Mouse (Mus musculus): Measurements from ENCODE around the gene Hmgn1.
"Not testable (repeated sequence)": the region's sequence is repeated elsewhere in the genome, so short reads cannot be mapped to it uniquely, and the experiment has no call there.

Gene Hmgn1

DNA sequence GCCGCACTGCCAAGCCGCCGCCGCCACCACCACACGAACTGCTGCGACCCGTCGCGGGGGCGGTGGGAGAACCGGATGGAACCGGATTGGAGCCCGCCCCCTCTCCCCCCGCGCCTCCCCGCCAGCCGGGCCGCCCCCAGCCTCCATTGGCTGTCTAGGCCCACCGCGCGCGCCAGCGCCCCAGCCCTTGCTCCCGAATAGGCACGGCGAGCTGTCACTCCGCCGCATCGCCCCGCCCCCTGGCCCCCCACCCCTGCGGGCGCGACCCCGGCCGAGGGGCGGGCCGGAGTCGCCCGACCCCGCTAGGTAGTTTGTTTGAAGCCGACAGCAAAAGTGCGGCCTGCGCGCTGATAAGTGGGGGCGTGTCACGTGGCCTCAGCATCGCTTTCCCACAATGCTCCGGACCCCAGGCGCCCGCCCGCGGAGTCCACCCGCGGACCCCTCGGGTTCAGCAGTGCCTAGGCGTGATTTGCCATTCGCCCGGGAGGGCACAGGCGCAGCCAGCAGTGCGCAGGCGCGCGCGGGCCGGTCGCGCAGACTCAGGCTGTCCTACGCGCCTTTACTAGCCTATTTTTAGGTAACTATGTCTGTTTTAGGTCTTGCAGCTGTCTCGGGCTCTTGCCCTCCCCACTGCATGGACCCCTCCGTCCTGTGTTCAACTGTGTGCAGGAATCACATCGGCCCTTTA, at the start of gene Hmgn1:
TSS of gene Hmgn1 (minus strand) at position 73 of the 688 bp plus-strand sequence.
- peak; percentile 94 for DNase-seq

DNA sequence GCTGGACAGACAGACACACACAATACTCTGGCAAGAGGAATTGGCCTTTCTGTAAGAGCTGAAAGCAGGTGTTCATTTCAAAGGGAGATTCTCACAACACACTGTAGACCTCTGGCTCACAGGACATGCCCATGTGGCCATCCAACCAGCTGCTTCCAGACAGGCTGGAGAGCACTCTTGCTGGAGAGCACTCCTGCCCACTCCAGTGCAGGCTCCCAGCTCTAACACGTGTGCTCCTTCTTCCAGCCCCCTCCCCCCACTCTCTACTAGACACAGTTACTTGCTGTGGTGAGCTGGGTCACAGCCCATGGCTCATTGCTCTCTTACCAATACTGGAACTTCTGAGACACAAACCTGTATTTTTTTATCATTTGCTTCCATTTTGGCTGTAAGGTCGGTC, 47.9 kb upstream of the Hmgn1 start:
- DNase-seq, result no peak

DNA sequence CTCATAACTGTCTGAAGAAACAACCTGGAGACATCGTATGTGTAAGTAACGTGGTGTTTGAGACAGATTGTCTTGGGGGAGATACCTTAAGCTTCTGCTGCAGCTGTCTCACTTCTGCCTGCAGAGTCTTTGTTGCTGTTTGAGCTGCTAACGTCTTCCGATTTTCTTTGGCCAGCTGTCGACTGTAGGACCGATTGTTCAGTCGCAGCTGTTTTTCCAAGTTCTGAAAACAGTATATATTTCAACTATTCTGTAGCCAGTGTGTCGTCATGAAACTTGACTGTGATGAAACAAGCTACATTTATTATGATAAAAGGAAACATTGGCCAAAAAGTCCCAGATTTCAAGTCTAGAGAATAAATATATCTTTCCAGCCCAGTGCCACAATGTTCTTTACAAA, 46.1 kb upstream of the Hmgn1 start:
- no peak for DNase-seq

DNA sequence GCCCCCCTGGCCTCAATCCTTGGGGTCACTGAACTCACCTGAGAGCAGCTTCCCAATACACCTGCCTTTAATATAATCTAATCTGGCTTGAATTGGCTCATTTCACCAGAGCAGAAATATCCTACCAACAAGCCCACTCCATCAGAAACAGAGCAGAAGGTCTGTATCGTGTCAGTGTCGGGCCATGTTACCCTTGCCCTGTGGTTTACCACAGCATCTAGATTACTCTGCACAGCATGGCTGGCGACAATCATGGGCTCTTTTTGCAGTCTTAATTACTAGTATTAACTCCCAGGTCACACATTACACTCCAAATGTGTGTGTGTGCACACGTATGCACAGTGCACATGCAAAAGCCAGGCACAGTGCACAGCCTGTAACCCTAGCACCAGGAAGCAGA, 41.3 kb upstream of the Hmgn1 start:
- no peak for DNase-seq

DNA sequence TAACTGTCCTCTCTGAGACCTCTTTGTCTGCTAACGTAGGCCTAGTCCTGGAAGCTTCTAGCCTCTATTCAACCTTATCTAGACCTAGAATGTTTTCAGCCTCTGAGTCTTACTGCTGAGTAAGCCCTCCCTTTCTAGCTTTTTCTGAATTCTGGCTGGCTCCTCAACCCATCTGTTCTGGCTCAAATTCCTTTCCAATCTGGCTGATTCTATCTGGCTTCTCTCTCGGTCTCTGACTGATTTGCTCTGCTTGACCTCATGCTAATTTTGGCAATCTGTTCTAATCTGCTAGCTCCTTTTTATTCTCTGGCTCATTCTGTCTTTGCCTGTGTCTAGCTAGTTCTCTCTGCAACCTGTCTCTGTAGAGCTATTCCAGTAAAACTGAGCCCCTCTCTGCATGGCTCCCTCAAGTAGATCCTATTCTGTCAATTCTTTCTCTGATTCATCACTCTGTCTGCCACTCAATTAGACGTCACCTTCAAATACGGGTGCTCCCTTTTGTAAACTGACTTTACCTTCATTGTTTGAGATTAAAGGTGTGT, 38.3 kb upstream of the Hmgn1 start:
- DNase-seq, result no peak

DNA sequence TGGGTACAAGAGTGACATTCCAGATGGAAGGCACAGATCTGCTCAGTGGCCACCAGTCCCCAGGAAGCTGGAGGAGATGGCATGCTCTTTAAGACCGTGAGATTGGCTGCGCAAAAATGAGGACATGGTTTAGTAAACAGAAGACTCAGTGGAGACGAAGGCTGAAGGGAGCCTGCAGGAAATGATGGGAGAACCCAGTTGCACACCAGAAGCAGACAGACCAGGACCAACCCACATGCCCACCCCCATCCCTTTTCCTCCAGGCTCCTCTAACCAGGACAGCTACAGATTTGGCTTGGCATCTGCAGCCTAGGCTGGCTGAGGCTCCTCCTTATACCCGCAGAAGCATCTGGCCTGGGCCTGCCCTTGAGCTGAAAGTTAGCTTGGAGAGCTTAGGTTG, 33.8 kb upstream of the Hmgn1 start:
- DNase-seq, result no peak

DNA sequence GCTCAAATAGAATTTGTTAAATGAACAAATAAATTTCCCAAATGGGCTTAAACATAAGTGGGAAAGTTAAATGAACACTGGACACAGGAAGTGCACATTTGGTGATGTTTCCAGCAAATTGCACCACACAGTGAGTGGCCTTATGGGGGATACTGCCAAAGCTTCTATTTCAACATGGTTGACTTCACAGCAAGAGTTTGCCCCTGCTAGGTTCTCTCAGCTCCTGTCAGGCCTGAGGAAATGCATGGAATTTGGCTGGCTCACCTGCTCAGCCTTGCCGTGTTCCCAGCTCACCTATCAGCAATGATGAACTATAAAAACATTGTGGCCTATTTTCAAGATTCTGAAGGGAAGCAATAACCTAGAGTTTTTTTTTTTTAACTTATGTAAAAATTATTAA, 33.4 kb upstream of the Hmgn1 start:
- DNase-seq, result no peak

DNA sequence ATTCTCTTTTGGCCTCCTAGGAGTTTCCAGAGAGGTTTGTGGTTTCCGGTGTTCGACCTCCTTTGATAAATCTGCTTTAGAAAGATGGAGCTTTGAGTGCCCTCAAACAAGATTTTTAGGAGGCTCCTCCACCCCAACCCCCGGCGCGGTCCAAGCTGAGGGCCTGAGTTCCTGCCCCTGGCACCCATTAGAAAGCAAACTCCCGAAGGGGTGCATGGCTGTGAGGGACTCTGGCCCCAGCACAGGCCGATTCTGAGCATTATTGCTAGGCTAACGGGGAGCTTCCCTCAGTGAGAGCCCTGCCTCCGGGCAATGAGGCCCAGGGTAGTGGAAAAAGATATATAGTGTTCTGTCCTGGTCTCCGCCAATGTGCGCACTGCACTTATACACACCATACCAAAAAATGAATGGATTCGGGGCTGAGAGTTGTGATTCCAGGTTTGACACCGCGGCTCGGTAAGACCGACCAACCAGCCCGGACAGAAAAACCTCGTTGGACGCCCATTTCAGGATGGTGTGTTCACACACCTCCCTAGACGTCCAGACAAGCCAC, 32.3 kb upstream of the Hmgn1 start:
- DNase-seq, result no peak

DNA sequence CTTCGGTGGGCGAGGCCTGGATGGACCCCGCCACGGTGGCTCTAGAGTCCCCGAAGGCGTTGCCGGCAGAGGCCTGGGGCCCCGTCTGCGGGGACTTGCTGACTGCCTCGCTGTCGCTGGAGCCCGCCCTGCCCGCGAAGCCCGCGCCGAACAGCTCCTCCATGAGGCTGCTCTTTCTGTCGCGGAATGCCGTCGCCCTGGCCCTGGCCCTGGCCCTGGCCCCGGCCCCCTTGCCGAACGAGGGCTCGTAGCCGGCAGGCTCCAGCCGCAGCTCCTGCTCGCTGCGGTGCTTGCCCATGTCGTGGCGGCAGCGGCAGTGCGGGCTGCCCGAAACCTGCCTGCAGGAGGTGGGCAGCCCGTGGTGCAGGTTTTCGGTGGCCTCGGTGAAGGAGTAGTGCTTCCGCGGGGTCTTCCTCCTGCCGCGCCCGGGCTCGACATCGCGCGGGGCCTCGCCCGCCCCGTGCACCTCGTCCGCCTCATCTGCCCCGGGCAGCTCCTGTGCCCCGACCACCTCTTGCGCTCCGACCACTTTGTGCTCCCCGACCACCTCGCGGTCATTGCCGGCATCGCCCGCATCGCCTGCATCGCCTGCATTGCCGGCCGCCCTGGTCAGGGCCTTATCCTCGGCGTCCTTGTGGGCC, 31.7 kb upstream of the Hmgn1 start:
- DNase-seq, result peak; percentile 61

DNA sequence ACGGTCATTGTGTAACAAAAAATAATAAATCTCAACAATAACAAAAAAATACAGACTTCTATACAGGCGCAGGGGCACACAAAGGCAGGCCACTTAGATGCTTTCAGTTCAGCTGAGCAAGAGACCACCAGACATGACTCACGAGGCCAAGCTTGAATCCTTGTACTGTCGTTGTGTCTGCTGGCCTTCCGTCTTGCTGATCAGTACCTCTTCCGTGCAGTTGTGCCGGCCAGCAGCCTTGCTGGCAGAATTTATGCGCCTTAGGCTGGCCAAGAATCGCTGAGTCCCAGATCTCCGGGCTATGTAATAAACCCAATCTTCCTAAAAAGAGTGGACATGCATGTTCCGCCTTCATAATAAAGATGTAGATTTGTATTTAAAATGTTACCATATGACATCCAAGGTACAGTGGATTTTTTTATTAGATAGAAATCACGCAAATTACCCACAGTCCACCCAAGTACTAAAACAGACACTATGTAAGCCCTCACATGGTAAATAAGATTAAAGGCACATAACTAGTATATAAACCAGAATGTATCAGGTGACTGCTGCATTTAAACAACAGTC, 31.1 kb upstream of the Hmgn1 start:
- no peak for DNase-seq

DNA sequence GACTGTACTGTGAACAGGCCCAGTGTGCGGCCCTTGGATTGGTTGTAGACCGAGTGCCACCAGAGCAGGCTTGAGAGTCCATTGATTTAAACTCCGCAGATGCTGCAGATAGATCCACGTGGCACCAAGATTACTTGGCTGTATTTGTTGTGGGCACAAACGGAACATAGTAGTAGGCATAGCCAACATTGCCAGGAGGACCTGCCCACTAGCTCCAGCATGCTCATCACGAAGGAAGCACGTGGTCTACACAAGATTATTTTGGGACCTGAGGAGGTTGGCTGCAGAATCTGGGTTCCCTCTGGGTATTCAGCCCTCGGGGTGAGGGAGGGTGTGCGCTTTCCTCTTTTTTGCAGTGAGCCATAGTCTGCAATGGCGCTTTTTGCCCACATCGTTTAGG, 29.6 kb upstream of the Hmgn1 start:
- no peak for DNase-seq

DNA sequence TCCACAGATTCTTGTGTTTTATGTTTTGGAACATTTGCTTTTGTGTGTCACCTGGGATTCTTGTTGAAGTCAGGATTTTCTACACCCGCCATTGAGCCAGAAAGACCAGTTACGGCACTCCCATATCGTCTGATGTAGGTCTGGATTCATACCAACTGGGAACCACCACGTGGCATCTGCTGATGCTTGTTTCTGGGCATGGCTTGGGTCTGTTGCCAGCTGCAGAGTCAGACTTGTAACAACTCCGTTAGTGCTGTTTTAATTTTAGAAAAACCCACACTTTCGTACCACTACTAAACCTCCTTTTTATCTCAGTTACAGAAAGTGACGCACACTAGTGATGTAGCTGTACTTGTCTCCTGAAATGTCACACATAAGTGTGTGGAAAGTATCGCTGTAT, 28.5 kb upstream of the Hmgn1 start:
- DNase-seq, result no peak

DNA sequence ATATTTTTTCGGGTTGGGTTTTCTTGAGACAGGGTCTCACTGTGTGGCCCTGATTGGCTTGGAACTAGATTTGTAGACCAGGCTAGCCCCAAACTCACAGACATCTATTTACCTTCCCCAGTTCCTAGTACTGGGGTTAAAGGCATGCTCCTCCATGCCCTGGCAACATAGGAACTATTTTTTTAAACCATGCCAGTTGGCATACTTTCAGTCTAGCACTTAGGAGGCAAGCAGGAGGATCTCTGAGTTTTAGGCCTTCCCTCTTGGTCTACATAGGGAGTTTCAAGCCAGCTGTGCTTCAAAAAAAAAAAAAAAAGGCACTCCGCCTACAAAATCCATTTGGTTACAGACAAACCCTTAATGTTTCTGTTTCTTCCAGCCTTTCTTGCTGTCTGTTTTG, 26.9 kb upstream of the Hmgn1 start:
- no peak for DNase-seq

DNA sequence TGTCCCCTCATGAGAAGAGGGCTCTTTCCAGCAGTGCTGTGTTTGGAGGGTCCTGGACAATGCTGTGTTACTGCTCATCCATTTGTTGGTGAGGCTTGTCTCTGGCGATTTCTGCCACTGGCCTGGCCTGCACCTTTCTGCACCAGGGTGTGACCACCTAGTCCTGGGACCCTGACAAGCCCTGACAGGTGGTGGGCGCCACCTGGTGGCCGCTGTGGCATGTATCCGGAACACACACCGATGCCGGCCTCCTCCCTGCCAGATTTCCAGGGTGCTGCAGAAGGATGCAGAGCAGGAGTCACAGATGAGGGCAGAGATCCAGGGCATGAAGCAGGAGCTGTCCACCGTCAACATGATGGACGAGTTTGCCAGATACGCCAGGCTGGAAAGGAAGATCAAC, 24.0 kb upstream of the Hmgn1 start:
- DNase-seq, result peak; percentile 72

DNA sequence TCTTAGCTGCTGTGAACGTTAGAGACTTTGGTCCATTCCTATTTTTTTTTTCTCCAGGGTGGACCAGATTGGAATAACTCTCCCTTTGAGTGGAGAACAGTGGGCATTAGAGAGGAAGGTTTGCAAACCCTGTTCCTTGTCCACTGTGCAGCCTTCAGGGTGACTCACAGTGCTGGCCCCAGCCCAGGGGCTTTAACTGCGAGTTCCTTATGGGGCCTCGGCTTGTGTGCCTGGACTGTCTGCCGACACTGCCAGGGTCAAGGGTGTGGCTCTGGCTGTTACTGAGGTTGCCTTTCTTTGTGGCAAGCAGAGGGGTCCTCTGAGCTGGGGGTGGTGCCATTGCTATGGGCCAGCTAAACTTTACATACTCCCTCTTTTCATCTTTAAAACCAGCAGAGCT, 23.5 kb upstream of the Hmgn1 start:
- no peak for DNase-seq

DNA sequence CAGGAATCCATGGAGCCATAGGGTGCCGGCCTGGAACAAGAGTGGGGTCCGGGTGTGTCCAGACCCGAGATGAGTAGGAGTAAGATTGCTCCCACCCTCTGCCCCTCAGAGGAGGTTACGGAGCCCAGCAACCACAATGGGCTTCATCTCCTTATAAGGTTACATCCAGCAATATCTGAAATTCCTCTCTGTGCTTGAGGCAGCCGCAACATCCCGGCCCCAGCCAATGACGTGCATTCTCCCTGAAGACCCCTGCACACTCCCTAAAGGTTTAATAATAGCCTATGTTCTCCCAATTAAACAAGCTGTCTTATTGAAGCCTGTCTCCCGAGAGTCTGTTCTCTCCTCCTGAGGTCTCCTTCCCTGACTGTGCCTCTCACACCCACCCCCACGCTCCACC, 21.8 kb upstream of the Hmgn1 start:
- no peak for DNase-seq

DNA sequence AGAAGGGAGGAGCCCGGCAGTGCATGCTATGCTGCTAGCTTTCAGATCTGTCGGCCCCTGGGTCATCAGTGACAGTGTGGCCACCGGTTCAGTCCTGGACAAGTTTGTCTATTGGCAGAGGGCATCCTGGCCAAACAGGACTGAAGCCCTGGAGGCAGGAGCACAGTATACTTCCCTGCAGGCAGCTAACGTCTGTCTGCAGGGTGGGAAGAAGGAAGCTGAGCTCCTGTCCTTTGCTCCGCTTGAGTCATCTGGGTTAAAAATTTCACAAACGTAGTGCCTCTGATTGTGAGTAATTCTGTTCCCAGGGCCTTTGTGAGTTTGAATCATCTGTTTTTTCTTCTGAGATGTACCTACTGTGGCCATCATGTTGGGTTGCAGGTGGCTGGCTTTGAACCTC, 21.3 kb upstream of the Hmgn1 start:
- DNase-seq, result no peak

DNA sequence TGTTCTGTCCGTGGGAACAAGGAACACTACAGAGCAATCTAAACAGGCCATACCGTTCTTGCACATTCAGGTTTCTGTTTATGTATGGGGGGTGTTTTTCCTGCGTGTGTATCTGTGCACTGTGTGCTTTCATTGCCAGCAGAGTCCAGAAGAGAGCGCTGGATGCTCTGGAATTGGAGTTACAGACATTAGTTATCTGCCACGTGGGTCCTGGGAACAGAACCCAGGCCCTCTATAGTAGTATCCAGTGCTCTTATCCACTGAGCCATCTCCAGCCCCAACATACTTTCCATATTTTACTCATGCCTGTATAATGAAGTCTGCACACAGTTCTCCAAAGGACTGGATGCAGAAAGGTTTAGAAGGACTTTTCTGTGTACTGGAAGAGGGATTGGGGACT, 18.3 kb upstream of the Hmgn1 start:
- DNase-seq, result no peak

DNA sequence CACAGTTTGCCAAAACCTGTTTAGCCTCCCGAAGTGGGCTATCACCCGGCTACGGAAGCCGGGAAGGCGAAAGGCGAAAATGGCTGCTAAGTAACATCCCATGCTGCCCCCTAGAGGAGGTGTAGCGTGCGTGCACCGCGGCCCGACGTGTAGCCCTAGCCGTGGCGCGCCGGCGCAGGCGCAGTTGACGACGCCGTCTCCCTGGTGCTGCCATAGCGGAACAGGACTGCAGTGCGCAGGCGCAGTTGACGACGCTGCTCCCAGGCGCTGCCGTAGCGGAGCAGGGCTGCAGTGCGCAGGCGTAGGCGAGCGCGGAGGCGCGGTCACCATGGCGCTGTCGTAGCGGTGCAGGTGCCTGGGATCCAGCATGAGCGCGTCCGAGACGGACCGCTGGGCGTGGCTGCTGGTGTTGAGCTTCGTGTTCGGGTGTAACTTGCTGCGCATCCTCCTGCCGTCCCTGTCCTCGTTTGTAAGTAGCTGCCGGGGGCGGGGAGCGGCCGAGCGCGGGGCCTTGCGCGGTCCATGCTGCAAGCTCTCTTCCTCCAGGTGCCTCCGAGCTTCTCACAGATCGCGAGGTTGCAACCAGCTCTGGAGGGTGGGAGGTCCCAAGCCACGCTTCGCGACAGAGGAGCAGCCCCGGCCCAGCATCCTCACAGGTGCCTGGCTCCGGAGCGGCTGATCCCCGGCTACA, 17.7 kb upstream of the Hmgn1 start, which contains the start of gene Wrb:
TSS of gene Wrb (plus strand) at position 298 of the 691 bp plus-strand sequence.
- DNase-seq, result peak; percentile 99

DNA sequence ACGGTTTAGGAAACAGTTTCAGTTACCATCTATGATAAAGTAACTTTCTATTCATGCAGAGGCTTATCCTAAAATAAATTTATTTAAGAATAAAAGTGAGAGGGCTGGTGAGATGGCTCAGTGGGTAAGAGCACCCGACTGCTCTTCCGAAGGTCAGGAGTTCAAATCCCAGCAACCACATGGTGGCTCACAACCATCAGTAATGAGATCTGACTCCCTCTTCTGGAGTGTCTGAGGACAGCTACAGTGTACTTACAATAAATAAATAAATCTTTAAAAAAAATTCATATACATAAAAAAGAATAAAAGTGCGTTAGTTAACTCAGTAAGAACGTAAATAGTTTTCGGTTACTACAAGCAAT, 17.2 kb upstream of the Hmgn1 start:
- DNase-seq, result not testable (repeated sequence)

DNA sequence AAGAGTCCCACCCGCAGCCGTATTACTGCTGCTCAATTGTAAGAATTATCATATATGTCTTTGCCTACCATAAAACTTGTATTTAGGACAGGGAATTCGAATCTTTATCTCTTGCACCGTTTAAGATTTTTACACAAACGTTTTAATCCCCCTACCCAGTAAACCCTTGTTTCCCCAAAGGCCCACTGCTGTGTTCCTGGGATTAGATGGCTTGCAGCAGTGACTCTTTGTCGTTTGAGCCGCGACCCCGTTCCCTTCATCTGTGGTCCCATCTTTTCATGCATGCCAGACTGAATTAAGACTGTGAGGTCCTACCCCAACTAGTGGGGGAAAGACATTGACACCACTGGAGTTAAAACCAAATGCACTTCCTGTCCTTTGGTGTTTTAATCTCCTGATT, 937 bp upstream of the Hmgn1 start:
- DNase-seq, result no peak

DNA sequence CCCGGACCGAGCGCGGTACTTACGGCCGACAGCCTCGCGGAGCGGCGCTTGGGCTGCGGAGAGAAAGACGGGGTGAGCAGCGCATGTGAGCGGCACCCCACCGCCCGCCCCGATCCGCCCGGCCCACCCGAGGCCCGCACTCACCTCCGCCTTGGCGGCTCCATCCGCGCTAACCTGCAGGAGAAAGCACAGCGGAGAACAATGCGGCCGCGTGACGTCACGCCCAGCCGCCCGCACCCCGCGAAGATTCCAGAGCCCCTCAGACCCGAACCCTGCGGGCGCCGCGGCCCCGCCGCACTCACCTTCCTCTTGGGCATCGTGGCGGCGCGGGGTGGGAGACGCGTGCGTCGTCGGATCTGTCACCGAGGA, 257 bp downstream of the Hmgn1 start:
- no peak for DNase-seq

DNA sequence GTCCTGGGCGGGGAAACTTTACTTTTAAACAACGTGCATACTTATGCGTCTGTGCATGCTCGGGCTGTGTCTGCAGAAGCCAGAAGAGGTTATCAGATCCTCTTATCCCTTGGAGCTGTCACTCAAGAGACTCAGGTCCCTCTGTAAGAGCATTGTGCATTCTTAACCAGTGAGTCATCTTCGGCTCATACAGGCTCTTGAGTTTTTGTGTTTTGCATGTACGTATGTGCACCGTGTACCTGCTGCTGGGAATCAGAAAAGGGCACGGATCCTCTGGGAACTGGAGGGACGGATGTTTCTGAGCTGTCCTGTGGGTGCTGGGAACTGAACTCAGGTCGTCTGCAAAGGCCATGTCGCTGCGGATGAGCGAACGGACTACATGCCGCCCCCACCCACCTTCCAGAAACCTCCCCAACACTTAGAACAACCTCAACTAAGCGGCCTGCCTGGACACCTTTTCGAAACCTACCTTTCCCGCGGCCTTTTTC, 801 bp downstream of the Hmgn1 start:
- DNase-seq, result no peak

All from thymus, postnatal 25 days (tissue).